Mouse (Mus musculus) kidney, embryonic 14.5 days (tissue): ENCODE measurements at regions not wholly inside any gene's neighbourhood (a gene's known extent, or its start where the extent isn't known, plus 50 kb on each side); places are given as distances from the start of the nearest gene placed in this dataset.

Source experiments
- ATAC-seq: fragments of 200-750 bp; cut with Nextera tagmentation; 2 replicates; pipeline ENCODE4 v1.8.0; 2017; ENCODE audit warnings: moderate number of reproducible peaks, mild to moderate bottlenecking, moderate TSS enrichment, moderate library complexity; ENCODE audit not compliant: low FRiP score, low TSS enrichment
- H3K27ac ChIP-seq: fragments of 300-500 bp; sonication (generic); 2 replicates; pipeline ENCODE4 v1.5.1; 2014; ENCODE audit warnings: low read depth, mild to moderate bottlenecking, low read length, moderate library complexity, mixed read lengths
- H3K27me3 ChIP-seq: fragments of 300-500 bp; sonication (generic); 2 replicates; pipeline ENCODE4 v1.6.1; 2014; ENCODE audit warnings: mild to moderate bottlenecking, low read length; ENCODE audit not compliant: control insufficient read depth, insufficient read depth
- H3K36me3 ChIP-seq: fragments of 300-500 bp; sonication (generic); 2 replicates; pipeline ENCODE4 v1.6.1; 2014; ENCODE audit warnings: low read length, mixed read lengths; ENCODE audit not compliant: control insufficient read depth, insufficient read depth
- H3K4me1 ChIP-seq: fragments of 300-500 bp; sonication (generic); 2 replicates; pipeline ENCODE4 v1.6.1; 2014; ENCODE audit warnings: low read length, mixed read lengths; ENCODE audit not compliant: control insufficient read depth, insufficient read depth
- H3K4me2 ChIP-seq: fragments of 300-500 bp; sonication (generic); replicated peaks from 2 replicates; pipeline ENCODE4 v1.6.1; 2014; ENCODE audit warnings: low read depth, mild to moderate bottlenecking, low read length
- H3K4me3 ChIP-seq: fragments of 300-500 bp; sonication (generic); 2 replicates; pipeline ENCODE4 v1.5.1; 2014; ENCODE audit warnings: mild to moderate bottlenecking, low read length
- H3K9ac ChIP-seq: fragments of 300-500 bp; sonication (generic); 2 replicates; pipeline ENCODE4 v1.6.1; 2014; ENCODE audit warnings: low read depth, mild to moderate bottlenecking, low read length, moderate library complexity
- H3K9me3 ChIP-seq: fragments of 300-500 bp; sonication (generic); 2 replicates; pipeline ENCODE4 v1.6.1; 2016; ENCODE audit warnings: low read length; ENCODE audit not compliant: control insufficient read depth
- WGBS: fragments of 180-500 bp; shearing (Covaris S2); extraction: QIAGEN DNeasy Blood & Tissue Kit; methylation state at CpG from one replicate; pipeline ENCODE4 v1.1.7; 2014; 5-methylcytosine and 5-hydroxymethylcytosine counted together

DNA sequence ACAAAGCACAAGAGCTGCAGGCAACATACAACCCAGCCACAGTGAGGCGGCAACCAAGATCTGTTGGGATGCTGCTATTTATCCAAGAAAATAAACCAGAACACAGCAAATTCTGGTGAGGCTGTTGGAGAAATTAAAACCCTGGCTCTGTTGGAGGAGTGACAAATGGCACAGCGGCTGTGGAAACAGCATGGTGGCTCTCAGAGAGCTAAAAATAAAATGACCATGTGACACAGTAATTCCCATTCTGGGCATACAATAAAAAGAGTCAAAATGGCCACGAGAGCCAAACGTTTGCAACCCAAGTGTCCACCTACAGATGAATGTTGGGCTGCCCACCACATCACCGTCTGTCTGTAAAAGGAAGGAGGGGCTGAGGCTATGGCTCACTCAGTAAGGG lies 55.9 kb upstream of the Zdhhc25 start:
- Histone ChIP-seq H3K4me3 (no peak overlapping the region), H3K9ac (no peak overlapping the region), H3K9me3 (no peaks in the 10 kb centered on the region), H3K4me2 (no peak overlapping the region), H3K4me1 (no peaks in the 10 kb centered on the region), H3K36me3 (no peaks in the 10 kb centered on the region), H3K27me3 (no peaks in the 10 kb centered on the region), H3K27ac (no peak overlapping the region)
- WGBS = 67% methylated on average over 5 of the region's 5 CpGs
- no peak for ATAC-seq

- Histone ChIP-seq H3K4me1 (no peaks in the 10 kb centered on the region), H3K9ac (no peak overlapping the region), H3K4me2 (no peak overlapping the region), H3K27me3 (no peaks in the 10 kb centered on the region), H3K9me3 (no peaks in the 10 kb centered on the region), H3K27ac (no peak overlapping the region), H3K36me3 (no peaks in the 10 kb centered on the region), H3K4me3 (no peak overlapping the region)
- no peak for ATAC-seq
- 61% methylated on average over 6 of the region's 6 CpGs for WGBS
Measured at GRCm38 (mm10) chr15:88548261-88548660, 51.8 kb upstream of the Zdhhc25 start.
